Mouse (Mus musculus): Measurements from ENCODE around the gene Gpr137c. TPM values are rescaled to one million over a fixed set of nuclear protein-coding genes. Genes with fewer than 3 reads are reported as not detected.

Gene Gpr137c
- polyA plus RNA-seq (2012; rRNA removed) = 3.3 and 5.7 TPM in 2 replicates

DNA sequence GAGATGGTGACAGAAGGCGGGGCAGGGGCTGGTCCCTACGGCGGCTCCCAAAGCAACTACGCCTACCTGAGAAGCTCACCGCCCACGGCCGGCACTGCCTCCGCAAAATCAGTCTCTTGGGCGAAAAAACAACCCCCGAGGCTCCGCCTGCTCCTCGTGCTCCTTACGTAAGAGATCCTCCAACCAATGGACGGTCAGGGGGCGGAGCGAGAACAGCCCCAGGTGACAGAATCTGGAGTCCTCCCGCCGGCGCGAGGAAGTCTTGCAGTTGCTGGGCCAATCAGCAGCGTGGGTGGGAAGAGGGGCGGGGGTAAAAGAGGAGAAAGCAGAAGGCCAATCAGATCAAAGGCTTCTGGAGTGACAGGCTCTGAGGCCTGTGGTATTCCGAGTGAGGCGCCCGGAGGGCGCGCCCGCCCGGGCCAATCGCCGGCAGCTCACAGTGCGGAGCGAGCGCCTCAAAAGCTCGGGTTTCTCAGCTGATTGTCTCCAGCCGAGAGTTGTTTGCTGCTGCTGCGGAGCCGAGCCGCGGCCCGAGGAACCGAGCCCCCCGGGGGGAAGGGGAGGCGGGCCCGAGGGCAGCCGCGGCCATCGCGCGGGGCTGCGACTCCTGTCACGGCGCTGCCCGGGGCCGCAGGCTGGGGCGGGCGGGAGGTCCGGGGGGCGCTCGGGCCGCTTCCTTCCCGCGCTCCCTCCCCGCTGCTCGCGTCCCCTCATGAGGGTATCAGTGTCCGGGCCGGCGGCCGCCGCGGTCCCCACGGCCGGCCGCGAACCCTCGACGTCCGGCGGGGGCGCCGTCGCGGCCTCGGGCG is at the start of gene Gpr137c:
Gene Gpr137c, plus strand, starts transcription at position 437 of the 809 bp plus-strand sequence.

DNA sequence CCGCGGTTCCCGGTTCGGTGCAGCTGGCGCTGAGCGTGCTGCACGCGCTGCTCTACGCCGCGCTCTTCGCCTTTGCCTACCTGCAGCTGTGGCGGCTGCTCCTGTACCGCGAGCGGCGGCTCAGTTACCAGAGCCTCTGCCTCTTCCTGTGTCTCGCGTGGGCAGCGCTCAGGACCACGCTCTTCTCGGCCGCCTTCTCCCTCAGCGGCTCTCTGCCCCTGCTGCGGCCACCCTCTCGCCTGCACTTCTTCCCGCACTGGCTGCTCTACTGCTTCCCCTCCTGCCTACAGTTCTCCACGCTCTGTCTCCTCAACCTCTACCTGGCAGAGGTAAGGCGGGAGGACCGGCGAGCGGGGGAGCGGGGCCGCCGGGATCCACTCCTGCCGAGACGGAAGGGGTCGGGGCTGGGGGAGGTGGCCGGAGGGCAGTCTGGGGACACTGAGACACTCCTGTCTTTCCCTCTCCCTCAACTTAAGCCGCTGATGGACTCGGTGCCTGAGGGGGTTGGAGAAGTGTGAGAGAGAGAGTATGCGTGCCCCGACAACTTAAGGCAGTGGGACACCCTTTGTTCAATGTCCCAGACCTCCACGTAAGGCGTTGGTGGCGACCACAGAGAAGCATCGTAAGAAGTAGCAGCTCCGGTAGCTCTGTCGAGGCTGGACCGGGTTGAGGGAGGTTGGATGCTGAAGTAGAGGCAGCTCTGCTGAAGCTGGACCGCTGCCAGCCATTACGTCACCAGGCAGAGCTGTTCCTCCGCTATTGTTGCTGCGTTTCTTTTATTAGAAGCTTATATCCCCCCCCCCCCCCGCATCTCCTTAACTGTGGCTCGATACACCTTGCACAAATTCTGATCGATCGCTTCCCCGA is 806 bp downstream of the Gpr137c start, which contains the start of gene Txndc16:
Gene Txndc16, minus strand, starts transcription at position 239 of the 867 bp plus-strand sequence.

DNA sequence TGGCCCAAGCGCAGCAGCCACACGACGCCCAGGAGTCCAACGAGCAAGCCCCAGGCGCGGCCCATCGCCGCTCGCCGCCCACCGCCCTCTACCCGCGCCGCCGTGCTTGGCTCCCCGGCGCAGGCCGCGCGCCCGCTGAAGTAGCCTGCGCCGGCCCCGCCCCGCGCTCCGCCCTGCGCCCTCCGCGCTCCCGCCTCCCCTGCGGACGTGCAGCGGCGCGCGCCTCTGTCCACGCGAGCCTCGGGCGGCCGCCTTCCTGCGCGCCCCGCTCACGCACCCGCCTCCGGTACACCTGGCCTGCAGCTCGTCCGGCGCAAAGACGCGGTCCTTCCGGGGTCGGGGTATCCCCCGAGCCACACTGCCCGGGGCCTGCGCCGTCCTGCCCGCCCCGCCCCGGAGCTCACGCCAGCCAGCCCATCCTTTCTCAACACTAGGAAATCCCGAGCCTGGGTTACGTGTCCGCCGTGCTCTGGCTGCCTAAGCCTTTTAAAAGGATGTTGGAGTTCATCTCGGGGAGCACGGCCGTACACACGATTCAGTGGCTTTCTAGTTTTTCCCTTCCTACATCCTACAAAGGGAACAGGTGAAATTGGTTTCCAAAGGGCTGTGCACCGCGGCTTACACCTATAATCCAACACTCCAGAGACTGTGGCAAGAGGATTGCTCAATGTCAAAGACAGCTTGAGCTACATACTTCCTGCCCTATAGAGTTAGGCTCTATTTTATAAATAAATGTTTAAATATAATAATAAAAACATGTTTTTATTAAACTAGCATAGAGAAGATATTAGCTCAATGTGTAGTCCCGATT is 99.1 kb downstream of the Gpr137c start, which contains the start of gene Ero1l:
Gene Ero1l, minus strand, starts transcription at position 346 of the 811 bp plus-strand sequence.

DNA sequence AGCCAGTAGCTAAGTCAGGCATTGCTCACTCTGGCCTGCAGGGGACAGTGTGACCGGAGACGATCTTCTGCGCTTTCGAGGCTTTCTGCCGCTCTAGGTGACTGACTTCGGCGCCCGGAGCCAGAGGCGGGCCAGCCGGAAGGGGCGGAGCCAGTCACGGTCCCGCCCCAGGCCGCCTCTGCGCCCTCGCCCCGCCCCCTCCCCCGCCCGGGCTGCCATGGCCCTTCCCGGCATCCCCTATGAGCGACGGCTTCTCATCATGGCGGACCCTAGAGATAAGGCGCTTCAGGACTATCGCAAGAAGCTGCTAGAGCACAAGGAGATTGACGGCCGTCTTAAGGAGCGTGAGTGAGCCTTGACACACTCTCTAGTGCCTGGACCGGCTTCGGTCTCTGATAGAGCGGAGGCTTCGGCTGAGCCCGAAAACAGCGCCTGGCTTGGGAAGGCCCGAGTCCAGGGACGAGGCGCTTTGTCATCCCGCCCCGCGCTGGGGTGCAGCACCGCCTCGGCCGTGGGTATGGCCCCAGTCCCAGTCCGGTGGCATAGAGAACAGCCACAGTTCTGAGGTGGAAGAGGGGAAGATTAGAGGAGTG is 110.2 kb downstream of the Gpr137c start, which contains the start of gene Psmc6:
Gene Psmc6, plus strand, starts transcription at position 200 of the 593 bp plus-strand sequence.

Other genes starting within 250 kb of the Gpr137c start
- 2.2 and 4.2 TPM in 2 replicates for gene Ptger2, start 231.5 kb upstream of the Gpr137c start, polyA plus RNA-seq (2012; rRNA removed)
- 4.5 and 5.7 TPM in 2 replicates for gene Txndc16, start 611 bp downstream of the Gpr137c start, polyA plus RNA-seq (2012; rRNA removed)
- gene Ero1l, start 99.1 kb downstream of the Gpr137c start, polyA plus RNA-seq (2012; rRNA removed) = 4.3 and 7.4 TPM in 2 replicates
- 10.1 and 14.9 TPM in 2 replicates for gene Psmc6, start 110.1 kb downstream of the Gpr137c start, polyA plus RNA-seq (2012; rRNA removed)
- 19.6 and 29.7 TPM in 2 replicates for gene Styx, start 131.4 kb downstream of the Gpr137c start, polyA plus RNA-seq (2012; rRNA removed)
- 12.8 and 14.3 TPM in 2 replicates for gene Gnpnat1, start 185.2 kb downstream of the Gpr137c start, polyA plus RNA-seq (2012; rRNA removed)